Mouse (Mus musculus) midbrain, embryonic 11.5 days (tissue): ENCODE data around the gene Gm11011. TPM values are rescaled to one million over a fixed set of nuclear protein-coding genes. Genes with fewer than 3 reads are reported as not detected.

ENCODE experiments used
- ATAC-seq: fragments of 200-750 bp; cut with Nextera tagmentation; 2 replicates; pipeline ENCODE4 v1.8.0; 2017; ENCODE audit warnings: moderate TSS enrichment, moderate library complexity; ENCODE audit not compliant: low FRiP score
- DNase-seq: peaks from one replicate; pipeline ENCODE4 v3.0.0; 2015; ENCODE audit warnings: low spot score; ENCODE audit errors: missing footprints
- H3K27ac ChIP-seq: fragments of 300-500 bp; sonication (generic); 2 replicates; pipeline ENCODE4 v1.5.1; 2014; ENCODE audit warnings: low read depth, low read length
- H3K27me3 ChIP-seq: fragments of 300-500 bp; sonication (generic); 2 replicates; pipeline ENCODE4 v1.6.1; 2014; ENCODE audit warnings: mild to moderate bottlenecking, low read length, moderate library complexity, mixed read lengths; ENCODE audit not compliant: control insufficient read depth, insufficient read depth
- H3K36me3 ChIP-seq: fragments of 300-500 bp; sonication (generic); 2 replicates; pipeline ENCODE4 v1.6.1; 2014; ENCODE audit warnings: mild to moderate bottlenecking, low read length, moderate library complexity, mixed read lengths; ENCODE audit not compliant: control insufficient read depth, insufficient read depth
- H3K4me1 ChIP-seq: fragments of 300-500 bp; sonication (generic); 2 replicates; pipeline ENCODE4 v1.6.1; 2014; ENCODE audit warnings: low read length; ENCODE audit not compliant: control insufficient read depth, insufficient read depth
- H3K4me2 ChIP-seq: fragments of 300-500 bp; sonication (generic); 2 replicates; pipeline ENCODE4 v1.6.1; 2014; ENCODE audit warnings: mild to moderate bottlenecking, moderate library complexity
- H3K4me3 ChIP-seq: fragments of 300-500 bp; sonication (generic); 2 replicates; pipeline ENCODE4 v1.5.1; 2014; ENCODE audit warnings: low read depth, low read length
- H3K9ac ChIP-seq: fragments of 300-500 bp; sonication (generic); 2 replicates; pipeline ENCODE4 v1.6.1; 2014; ENCODE audit warnings: low read length
- H3K9me3 ChIP-seq: fragments of 300-500 bp; sonication (generic); 2 replicates; pipeline ENCODE4 v1.6.1; 2016; ENCODE audit warnings: low read length; ENCODE audit not compliant: control insufficient read depth
- WGBS: fragments of 180-500 bp; shearing (Covaris S2); extraction: QIAGEN DNeasy Blood & Tissue Kit; methylation state at CpG from one replicate; pipeline ENCODE4 v1.1.7; 2014; 5-methylcytosine and 5-hydroxymethylcytosine counted together
- polyA plus RNA-seq: library from polyadenylated mRNA; unstranded; fragments of >200 nt; fragmentation: Nextera tagmentation; extraction: Ambion mirVana; gene quantifications from 2 replicates; pipeline ENCODE4 v1.2.1, GENCODE M21; 2014

The Gm11011 gene
- polyA plus RNA-seq, 1 experiment from 2014 or later, result not detected

GRCm38 (mm10) chr2:169615998-169616397 is 28.5 kb upstream of the Gm11011 start:
- ATAC-seq, result no peak
- 81% methylated on average over 6 of the region's 6 CpGs for WGBS

GRCm38 (mm10) chr2:169614683-169615082 is 27.1 kb upstream of the Gm11011 start:
- H3K4me3 ChIP-seq, result no peak overlapping the region
- DNase-seq, result peak; percentile 62
- no peak overlapping the region for H3K9ac ChIP-seq
- no peaks in the 10 kb centered on the region for H3K27me3 ChIP-seq
- ATAC-seq, result no peak
- H3K4me2 ChIP-seq, result no peak overlapping the region
- 51% methylated on average over 4 of the region's 4 CpGs for WGBS
- no peaks in the 10 kb centered on the region for H3K9me3 ChIP-seq
- H3K4me1 ChIP-seq, result 0 out of 2 replicates have a peak, but pooled peaks cover 3% of the 10 kb centered on the region
- no peaks in the 10 kb centered on the region for H3K36me3 ChIP-seq
- H3K27ac ChIP-seq, result no peak overlapping the region

More at GRCm38 (mm10) chr2:169615998-169616397, 28.5 kb upstream of the Gm11011 start:
- 0 out of 2 replicates have a peak, but pooled peaks cover under 1% of the 10 kb centered on the region for H3K4me1 ChIP-seq
- no peak for DNase-seq
- H3K9ac ChIP-seq, result no peak overlapping the region
- H3K27me3 ChIP-seq, result no peaks in the 10 kb centered on the region
- no peaks in the 10 kb centered on the region for H3K36me3 ChIP-seq
- no peak overlapping the region for H3K4me2 ChIP-seq
- H3K27ac ChIP-seq, result no peak overlapping the region
- no peak overlapping the region for H3K4me3 ChIP-seq
- no peaks in the 10 kb centered on the region for H3K9me3 ChIP-seq

DNA sequence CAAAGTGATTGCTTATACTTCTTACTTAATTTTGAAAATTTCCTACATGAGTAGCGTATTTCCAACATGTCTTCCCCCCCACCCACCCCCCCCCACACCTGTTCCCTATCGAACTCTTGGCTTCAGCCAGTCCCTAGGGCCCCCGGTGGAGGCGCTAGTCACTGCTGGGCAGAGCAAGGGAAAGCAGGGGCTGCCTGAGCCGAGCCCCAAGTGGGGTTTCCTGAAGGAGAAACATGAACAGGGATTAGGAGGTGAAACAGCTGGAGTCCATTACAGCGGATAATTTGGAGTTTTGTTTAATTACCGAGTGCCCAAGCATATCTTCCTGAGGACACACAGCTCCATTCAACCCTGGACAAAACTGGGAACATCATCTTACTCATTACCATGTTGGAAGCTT is 24.0 kb upstream of the Gm11011 start:
- Histone ChIP-seq H3K4me3 (no peak overlapping the region), H3K9me3 (no peaks in the 10 kb centered on the region), H3K27me3 (no peaks in the 10 kb centered on the region), H3K4me2 (no peak overlapping the region), H3K9ac (no peak overlapping the region), H3K4me1 (0 out of 2 replicates have a peak, but pooled peaks cover 3% of the 10 kb centered on the region), H3K27ac (no peak overlapping the region), H3K36me3 (no peaks in the 10 kb centered on the region)
- ATAC-seq (no peak), DNase-seq (no peak)
- 30% methylated on average over 7 of the region's 7 CpGs for WGBS

DNA sequence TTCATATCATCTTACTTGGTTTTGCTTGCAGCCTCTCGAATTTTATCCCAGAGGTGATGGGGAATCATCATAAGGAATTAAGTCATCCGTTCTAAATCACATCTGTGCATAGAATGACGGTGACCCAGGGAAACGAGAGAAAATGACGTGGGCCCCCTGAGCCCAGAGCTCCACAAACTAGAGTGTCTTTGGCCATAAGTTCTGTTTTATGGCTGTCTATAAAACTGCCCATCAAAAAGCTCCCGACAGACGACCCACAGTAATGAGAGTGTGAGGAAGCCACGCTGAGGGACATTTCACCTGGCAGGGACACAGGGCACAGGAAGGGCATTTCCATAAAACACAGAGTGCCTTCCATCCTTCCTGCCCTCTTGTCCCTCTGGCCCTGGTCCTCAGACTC is 23.3 kb upstream of the Gm11011 start:
- H3K27ac ChIP-seq, result no peak overlapping the region
- no peaks in the 10 kb centered on the region for H3K27me3 ChIP-seq
- WGBS, result 91% methylated on average over 8 of the region's 8 CpGs
- DNase-seq, result peak; percentile 33
- H3K36me3 ChIP-seq, result no peaks in the 10 kb centered on the region
- H3K9me3 ChIP-seq, result no peaks in the 10 kb centered on the region
- no peak overlapping the region for H3K9ac ChIP-seq
- H3K4me2 ChIP-seq, result no peak overlapping the region
- no peak overlapping the region for H3K4me3 ChIP-seq
- 0 out of 2 replicates have a peak, but pooled peaks cover 3% of the 10 kb centered on the region for H3K4me1 ChIP-seq
- no peak for ATAC-seq

GRCm38 (mm10) chr2:169609956-169610355 is 22.4 kb upstream of the Gm11011 start:
- ATAC-seq, result no peak
- peak; percentile 41 for DNase-seq
- WGBS, result 72% methylated on average over 13 of the region's 13 CpGs

GRCm38 (mm10) chr2:169607787-169608186 is 20.2 kb upstream of the Gm11011 start:
- no peaks in the 10 kb centered on the region for H3K27me3 ChIP-seq
- ATAC-seq (no peak), DNase-seq (no peak)
- no peak overlapping the region for H3K27ac ChIP-seq
- WGBS, result 67% methylated on average over 2 of the region's 2 CpGs
- H3K4me2 ChIP-seq, result no peak overlapping the region
- no peak overlapping the region for H3K9ac ChIP-seq
- H3K9me3 ChIP-seq, result no peaks in the 10 kb centered on the region
- no peak overlapping the region for H3K4me3 ChIP-seq
- no peaks in the 10 kb centered on the region for H3K36me3 ChIP-seq
- 0 out of 2 replicates have a peak, but pooled peaks cover 3% of the 10 kb centered on the region for H3K4me1 ChIP-seq

More at GRCm38 (mm10) chr2:169609956-169610355, 22.4 kb upstream of the Gm11011 start:
- Histone ChIP-seq H3K27me3 (no peaks in the 10 kb centered on the region), H3K4me3 (no peak overlapping the region), H3K36me3 (no peaks in the 10 kb centered on the region), H3K27ac (no peak overlapping the region), H3K4me1 (0 out of 2 replicates have a peak, but pooled peaks cover 3% of the 10 kb centered on the region), H3K4me2 (no peak overlapping the region), H3K9me3 (no peaks in the 10 kb centered on the region), H3K9ac (no peak overlapping the region)

- Histone ChIP-seq H3K4me3 (no peak overlapping the region), H3K36me3 (no peaks in the 10 kb centered on the region), H3K9ac (no peak overlapping the region), H3K4me2 (no peak overlapping the region), H3K27me3 (no peaks in the 10 kb centered on the region), H3K27ac (no peak overlapping the region), H3K9me3 (no peaks in the 10 kb centered on the region), H3K4me1 (0 out of 2 replicates have a peak, but pooled peaks cover 3% of the 10 kb centered on the region)
- 85% methylated on average over 13 of the region's 13 CpGs for WGBS
- no peak for ATAC-seq
- DNase-seq, result peak; percentile 78
These were observed 19.5 kb upstream of the Gm11011 start for GRCm38 (mm10) chr2:169606901-169607678.

DNA sequence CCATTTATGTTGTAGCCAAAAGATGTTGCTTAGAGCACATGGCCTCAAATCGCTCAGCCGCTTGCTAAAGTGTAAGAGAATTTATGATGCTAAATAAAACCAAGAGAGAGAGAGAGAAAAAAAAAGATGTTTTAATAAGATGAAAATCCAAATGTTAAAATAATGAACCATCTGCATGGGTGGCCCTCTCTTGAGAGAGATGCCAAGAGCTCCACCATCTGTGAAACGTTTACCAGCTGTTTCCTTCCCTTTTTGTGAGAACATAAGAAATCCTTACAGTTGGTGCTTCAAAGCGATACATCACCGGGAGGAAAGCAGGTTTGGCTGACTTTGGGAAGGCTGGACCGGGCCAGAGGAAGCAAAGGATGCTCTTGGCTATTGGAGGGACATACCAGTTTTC is 12.6 kb upstream of the Gm11011 start:
- Histone ChIP-seq H3K4me2 (no peak overlapping the region), H3K27ac (no peak overlapping the region), H3K36me3 (no peaks in the 10 kb centered on the region), H3K4me3 (no peak overlapping the region), H3K4me1 (no peaks in the 10 kb centered on the region), H3K9ac (no peak overlapping the region), H3K27me3 (no peaks in the 10 kb centered on the region), H3K9me3 (no peaks in the 10 kb centered on the region)
- WGBS, result 88% methylated on average over 6 of the region's 6 CpGs
- no peak for DNase-seq
- no peak for ATAC-seq

DNA sequence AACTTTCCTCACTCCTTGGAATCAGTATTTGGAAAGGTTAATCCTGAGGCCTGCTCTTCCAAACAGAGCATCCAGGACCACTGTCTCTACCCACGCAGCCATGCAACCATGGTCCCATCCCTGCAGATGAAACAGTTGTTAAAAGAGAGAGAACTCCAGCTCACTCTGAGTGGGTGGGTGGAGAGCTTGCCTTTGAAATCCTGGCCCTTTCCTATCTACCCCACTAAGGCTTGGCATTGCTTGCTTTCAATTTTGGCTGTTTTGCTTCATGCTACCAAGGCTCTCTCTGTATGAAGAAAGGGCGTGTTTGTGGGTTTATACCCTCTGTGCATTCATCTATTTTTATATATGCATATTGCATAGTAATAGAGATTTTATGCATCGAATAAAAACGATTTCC is 12.0 kb upstream of the Gm11011 start:
- Histone ChIP-seq H3K36me3 (no peaks in the 10 kb centered on the region), H3K27me3 (no peaks in the 10 kb centered on the region), H3K9ac (no peak overlapping the region), H3K4me2 (no peak overlapping the region), H3K4me3 (no peak overlapping the region), H3K4me1 (no peaks in the 10 kb centered on the region), H3K9me3 (no peaks in the 10 kb centered on the region), H3K27ac (no peak overlapping the region)
- ATAC-seq (no peak), DNase-seq (no peak)
- WGBS, result 91% methylated on average over 4 of the region's 4 CpGs
